Mouse (Mus musculus): ENCODE data around the gene Btg2. TPM values are rescaled to one million over a fixed set of nuclear protein-coding genes. Genes with fewer than 3 reads are reported as not detected.

The Btg2 gene
- polyA plus RNA-seq, 1 experiment, result 10.2 TPM

- Histone ChIP-seq H3K27me3 (ENCODE audit: control insufficient read depth, insufficient read depth, insufficient read length) (no peaks in the 10 kb centered on the region), H3K4me3 (ENCODE audit: insufficient read depth, poor library complexity, severe bottlenecking) (no peak overlapping the region), H3K79me3 (ENCODE audit: low read depth) (no peaks in the 10 kb centered on the region), H3K36me3 (ENCODE audit: control insufficient read depth, insufficient read depth) (no peaks in the 10 kb centered on the region), H3ac (ENCODE audit: control insufficient read depth, insufficient read length, low read depth) (no peak overlapping the region), H3K79me2 (ENCODE audit: control insufficient read depth, insufficient read depth) (no peaks in the 10 kb centered on the region)
- TF ChIP-seq MYOG (IDR thresholded peaks at IDR 0.05; ENCODE audit: control insufficient read depth, extremely low read depth, insufficient read length) (no peak), MYOD1 (IDR thresholded peaks at IDR 0.05; ENCODE audit: control insufficient read depth, insufficient read length, low read depth) (no peak), FOSL1 (IDR thresholded peaks at IDR 0.05; ENCODE audit: insufficient read depth, low read length, poor library complexity, severe bottlenecking) (no peak), CTCF (IDR thresholded peaks at IDR 0.05; ENCODE audit: control insufficient read depth, insufficient read depth, insufficient read length) (no peak), MAX (IDR thresholded peaks at IDR 0.05) (no peak), CEBPB (IDR thresholded peaks at IDR 0.05; ENCODE audit: low read depth) (no peak), USF1 (IDR thresholded peaks at IDR 0.05; ENCODE audit: low read depth) (no peak)
Measured at GRCm38 (mm10) chr1:134100401-134100800, 21.5 kb upstream of the Btg2 start.

DNA sequence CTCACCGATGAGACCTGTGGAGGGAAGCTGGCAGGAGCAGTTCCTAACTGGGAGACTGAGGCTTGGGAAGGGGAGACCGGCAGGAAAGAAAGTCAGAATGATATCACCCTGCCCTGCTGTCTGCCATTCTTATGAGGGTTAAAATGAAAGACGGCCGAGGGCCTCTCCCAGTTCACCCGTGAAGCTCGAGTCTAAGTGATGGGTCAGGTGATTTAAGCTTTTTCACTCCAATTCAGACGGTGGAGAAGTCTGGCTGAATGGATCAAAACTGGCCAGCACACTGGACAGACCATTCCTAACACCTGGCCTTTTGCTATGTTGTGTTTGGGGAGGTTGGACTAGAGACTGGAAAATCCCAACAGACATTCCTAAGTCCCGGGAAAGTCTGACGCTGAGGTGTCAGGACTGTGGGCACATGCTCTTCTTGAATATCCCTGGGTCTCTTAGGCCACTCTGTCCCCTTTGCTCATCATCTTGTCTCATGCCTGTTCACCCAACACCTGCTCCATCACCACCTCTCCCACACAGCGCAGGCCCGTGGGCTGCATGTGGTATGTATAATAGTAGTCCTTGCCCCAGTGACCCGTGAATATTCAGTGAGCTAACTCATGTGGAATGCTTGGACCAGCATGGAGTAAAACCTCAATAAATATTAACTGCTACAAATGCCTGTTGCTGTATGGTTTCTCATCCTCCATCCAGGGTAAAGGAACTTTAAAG is 20.8 kb upstream of the Btg2 start:
- Histone ChIP-seq H3K36me3 (ENCODE audit: control insufficient read depth, insufficient read depth) (no peaks in the 10 kb centered on the region), H3K27me3 (ENCODE audit: control insufficient read depth, insufficient read depth, insufficient read length) (no peaks in the 10 kb centered on the region), H3ac (ENCODE audit: control insufficient read depth, insufficient read length, low read depth) (peak overlapping the region; percentile 54), H3K4me3 (ENCODE audit: insufficient read depth, poor library complexity, severe bottlenecking) (peak overlapping the region; percentile 16), H3K79me2 (ENCODE audit: control insufficient read depth, insufficient read depth) (no peaks in the 10 kb centered on the region), H3K79me3 (ENCODE audit: low read depth) (no peaks in the 10 kb centered on the region)
- no peak for TF ChIP-seq MAX (IDR thresholded peaks at IDR 0.05)
- no peak for TF ChIP-seq MYOG (IDR thresholded peaks at IDR 0.05; ENCODE audit: control insufficient read depth, extremely low read depth, insufficient read length)
- TF ChIP-seq CEBPB (IDR thresholded peaks at IDR 0.05; ENCODE audit: low read depth), result no peak
- peak; percentile 53 for TF ChIP-seq MYOD1 (IDR thresholded peaks at IDR 0.05; ENCODE audit: control insufficient read depth, insufficient read length, low read depth)
- no peak for TF ChIP-seq CTCF (IDR thresholded peaks at IDR 0.05; ENCODE audit: control insufficient read depth, insufficient read depth, insufficient read length)
- no peak for TF ChIP-seq USF1 (IDR thresholded peaks at IDR 0.05; ENCODE audit: low read depth)
- no peak for TF ChIP-seq FOSL1 (IDR thresholded peaks at IDR 0.05; ENCODE audit: insufficient read depth, low read length, poor library complexity, severe bottlenecking)

DNA sequence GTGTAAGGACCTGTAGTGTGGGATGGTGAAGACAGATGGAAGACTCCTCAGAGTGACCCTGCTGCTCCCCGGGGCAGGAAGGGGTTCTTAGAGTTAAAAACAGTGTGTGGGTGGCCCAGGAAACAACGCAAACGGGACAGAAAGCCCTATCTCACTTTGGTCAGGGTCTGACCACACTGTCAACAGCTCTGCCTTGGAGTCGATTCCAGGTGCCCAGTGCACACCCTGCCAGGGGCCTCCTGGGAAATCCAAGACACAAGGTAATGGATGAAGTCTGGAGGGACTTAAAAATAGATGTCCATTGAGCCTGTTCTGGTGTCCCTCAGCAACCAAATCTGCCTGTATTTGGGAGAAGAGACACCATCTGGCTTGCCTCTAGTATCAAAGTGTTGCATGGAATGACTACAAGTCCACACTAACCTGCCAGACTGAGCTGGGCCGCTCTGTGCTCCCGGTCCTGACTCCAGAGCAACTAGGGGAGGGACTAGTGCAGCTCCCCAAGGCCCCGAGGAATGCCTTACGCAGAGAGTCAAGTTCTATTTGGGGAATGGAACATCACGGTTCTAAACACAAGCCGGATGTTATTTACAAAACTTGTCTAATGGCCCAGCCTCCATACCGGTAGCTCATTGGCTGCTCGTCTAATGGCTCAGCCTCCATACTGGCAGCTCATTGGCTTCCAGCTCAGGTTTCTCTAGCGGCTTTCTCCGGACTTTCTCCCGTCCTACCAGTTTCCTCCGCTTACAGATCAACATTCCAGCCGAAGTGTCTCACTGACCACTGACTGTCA is 20.0 kb upstream of the Btg2 start:
- Histone ChIP-seq H3K4me3 (ENCODE audit: insufficient read depth, poor library complexity, severe bottlenecking) (peak overlapping the region; percentile 24), H3K79me3 (ENCODE audit: low read depth) (no peaks in the 10 kb centered on the region), H3K27me3 (ENCODE audit: control insufficient read depth, insufficient read depth, insufficient read length) (no peaks in the 10 kb centered on the region), H3K79me2 (ENCODE audit: control insufficient read depth, insufficient read depth) (no peaks in the 10 kb centered on the region), H3K36me3 (ENCODE audit: control insufficient read depth, insufficient read depth) (no peaks in the 10 kb centered on the region), H3ac (ENCODE audit: control insufficient read depth, insufficient read length, low read depth) (peak overlapping the region; percentile 54)
- TF ChIP-seq CEBPB (IDR thresholded peaks at IDR 0.05; ENCODE audit: low read depth) (no peak), USF1 (IDR thresholded peaks at IDR 0.05; ENCODE audit: low read depth) (no peak), MAX (IDR thresholded peaks at IDR 0.05) (no peak), FOSL1 (IDR thresholded peaks at IDR 0.05; ENCODE audit: insufficient read depth, low read length, poor library complexity, severe bottlenecking) (no peak), MYOD1 (IDR thresholded peaks at IDR 0.05; ENCODE audit: control insufficient read depth, insufficient read length, low read depth) (no peak), MYOG (IDR thresholded peaks at IDR 0.05; ENCODE audit: control insufficient read depth, extremely low read depth, insufficient read length) (no peak), CTCF (IDR thresholded peaks at IDR 0.05; ENCODE audit: control insufficient read depth, insufficient read depth, insufficient read length) (no peak)

GRCm38 (mm10) chr1:134097956-134098725 is 19.2 kb upstream of the Btg2 start:
- Histone ChIP-seq H3K27me3 (ENCODE audit: control insufficient read depth, insufficient read depth, insufficient read length) (no peaks in the 10 kb centered on the region), H3K36me3 (ENCODE audit: control insufficient read depth, insufficient read depth) (no peaks in the 10 kb centered on the region), H3K79me2 (ENCODE audit: control insufficient read depth, insufficient read depth) (no peaks in the 10 kb centered on the region), H3ac (ENCODE audit: control insufficient read depth, insufficient read length, low read depth) (no peak overlapping the region), H3K4me3 (ENCODE audit: insufficient read depth, poor library complexity, severe bottlenecking) (no peak overlapping the region), H3K79me3 (ENCODE audit: low read depth) (no peaks in the 10 kb centered on the region)
- no peak for TF ChIP-seq USF1 (IDR thresholded peaks at IDR 0.05; ENCODE audit: low read depth)
- TF ChIP-seq MAX (IDR thresholded peaks at IDR 0.05), result no peak
- no peak for TF ChIP-seq MYOD1 (IDR thresholded peaks at IDR 0.05; ENCODE audit: control insufficient read depth, insufficient read length, low read depth)
- no peak for TF ChIP-seq CTCF (IDR thresholded peaks at IDR 0.05; ENCODE audit: control insufficient read depth, insufficient read depth, insufficient read length)
- no peak for TF ChIP-seq MYOG (IDR thresholded peaks at IDR 0.05; ENCODE audit: control insufficient read depth, extremely low read depth, insufficient read length)
- TF ChIP-seq FOSL1 (IDR thresholded peaks at IDR 0.05; ENCODE audit: insufficient read depth, low read length, poor library complexity, severe bottlenecking), result no peak
